Mouse (Mus musculus): ENCODE measurements around the gene Arl6.
A peak's percentile ranks its signal among the peaks of the same experiment; 100 is the strongest.

The Arl6 gene

DNA sequence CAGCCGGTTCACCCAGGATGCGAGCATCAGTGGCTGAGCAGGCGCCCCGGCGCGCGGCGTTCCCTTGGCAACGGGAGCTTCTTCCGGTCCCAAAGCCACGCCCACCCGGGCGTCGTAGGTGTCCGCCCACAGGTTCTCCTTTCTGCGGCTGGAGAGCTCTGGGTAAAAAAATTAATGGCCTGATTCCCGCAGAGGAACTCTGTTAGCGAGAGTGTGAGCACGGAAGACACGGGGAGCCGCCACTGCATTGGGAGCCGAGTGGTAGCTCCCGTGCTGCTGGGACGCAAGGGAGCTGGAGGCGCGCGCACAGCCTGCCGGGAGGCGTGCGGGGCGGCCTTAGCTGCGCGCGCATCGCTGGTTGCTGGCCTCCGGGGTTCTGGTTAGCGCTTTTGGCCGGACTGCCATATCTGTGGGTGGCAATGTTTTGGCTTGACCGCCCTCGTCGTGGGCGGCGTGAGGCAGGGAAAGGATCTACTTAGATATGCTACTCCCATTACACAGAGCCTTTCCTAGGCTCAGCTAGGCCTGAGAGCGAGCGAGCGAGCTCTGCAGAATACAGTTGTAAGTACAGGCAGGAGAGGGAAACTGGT is at the start of gene Arl6:
Gene Arl6, minus strand, starts transcription at position 290 of the 590 bp plus-strand sequence.
- Histone ChIP-seq H3K9me3 (ENCODE audit: low read length) (no peaks in the 10 kb centered on the region), H3K36me3 (ENCODE audit: insufficient read depth, low read length) (no peaks in the 10 kb centered on the region), H3K4me1 (replicated peaks; ENCODE audit: low read depth, low read length) (peaks cover 21% of the 10 kb centered on the region), H3K4me3 (replicated peaks; ENCODE audit: low read length) (peak within 1 kb of the TSS; percentile 88), H3K27me3 (ENCODE audit: insufficient read depth, low read length) (no peaks in the 10 kb centered on the region)
- TF ChIP-seq CTCF (conservative IDR thresholded peaks at IDR 0.05; ENCODE audit: low read length), result no peak
- TF ChIP-seq POU5F1 (IDR thresholded peaks at IDR 0.05; ENCODE audit: borderline replicate concordance, low read length), result no peak
- TF ChIP-seq NANOG (IDR thresholded peaks at IDR 0.05; ENCODE audit: borderline replicate concordance, low read length), result no peak

GRCm38 (mm10) chr16:59685135-59685534 is 45.9 kb upstream of the Arl6 start:
- no peak for TF ChIP-seq NANOG (IDR thresholded peaks at IDR 0.05; ENCODE audit: borderline replicate concordance, low read length)
- no peak for TF ChIP-seq CTCF (conservative IDR thresholded peaks at IDR 0.05; ENCODE audit: low read length)
- TF ChIP-seq POU5F1 (IDR thresholded peaks at IDR 0.05; ENCODE audit: borderline replicate concordance, low read length), result no peak
- Histone ChIP-seq H3K4me1 (replicated peaks; ENCODE audit: low read depth, low read length) (no peaks in the 10 kb centered on the region), H3K36me3 (ENCODE audit: insufficient read depth, low read length) (no peaks in the 10 kb centered on the region), H3K9me3 (ENCODE audit: low read length) (0 out of 2 replicates have a peak, but pooled peaks cover 7% of the 10 kb centered on the region), H3K27me3 (ENCODE audit: insufficient read depth, low read length) (no peaks in the 10 kb centered on the region), H3K4me3 (replicated peaks; ENCODE audit: low read length) (no peak overlapping the region)

DNA sequence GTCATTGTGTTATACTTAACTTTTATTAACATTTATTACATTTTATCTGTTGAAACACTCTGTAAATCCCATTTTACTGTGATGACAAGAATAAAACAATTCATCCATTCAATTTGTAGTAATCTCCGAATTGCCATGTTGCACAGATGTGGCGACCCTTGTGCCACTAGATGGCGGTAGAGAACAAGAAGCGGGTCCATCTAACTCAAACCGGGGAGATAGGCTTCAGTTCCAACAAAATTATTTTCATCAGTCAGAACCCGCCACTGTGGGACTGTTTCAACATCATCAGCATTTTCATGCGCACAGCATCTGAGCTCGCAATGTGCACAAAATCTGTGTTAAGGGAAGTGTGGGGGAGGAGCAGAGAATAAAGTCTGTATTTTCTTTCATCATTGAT is 44.2 kb upstream of the Arl6 start:
- Histone ChIP-seq H3K27me3 (ENCODE audit: insufficient read depth, low read length) (no peaks in the 10 kb centered on the region), H3K36me3 (ENCODE audit: insufficient read depth, low read length) (no peaks in the 10 kb centered on the region), H3K9me3 (ENCODE audit: low read length) (0 out of 2 replicates have a peak, but pooled peaks cover under 1% of the 10 kb centered on the region), H3K4me3 (replicated peaks; ENCODE audit: low read length) (no peak overlapping the region), H3K4me1 (replicated peaks; ENCODE audit: low read depth, low read length) (no peaks in the 10 kb centered on the region)
- TF ChIP-seq CTCF (conservative IDR thresholded peaks at IDR 0.05; ENCODE audit: low read length) (peak; percentile 90), POU5F1 (IDR thresholded peaks at IDR 0.05; ENCODE audit: borderline replicate concordance, low read length) (no peak)

GRCm38 (mm10) chr16:59682216-59682891 is 43.2 kb upstream of the Arl6 start:
- H3K27me3 ChIP-seq (ENCODE audit: insufficient read depth, low read length), result no peaks in the 10 kb centered on the region
- no peak overlapping the region for H3K4me3 ChIP-seq (replicated peaks; ENCODE audit: low read length)
- TF ChIP-seq POU5F1 (IDR thresholded peaks at IDR 0.05; ENCODE audit: borderline replicate concordance, low read length), result no peak
- no peak for TF ChIP-seq CTCF (conservative IDR thresholded peaks at IDR 0.05; ENCODE audit: low read length)
- H3K36me3 ChIP-seq (ENCODE audit: insufficient read depth, low read length), result no peaks in the 10 kb centered on the region
- no peaks in the 10 kb centered on the region for H3K4me1 ChIP-seq (replicated peaks; ENCODE audit: low read depth, low read length)
- H3K9me3 ChIP-seq (ENCODE audit: low read length), result no peaks in the 10 kb centered on the region

DNA sequence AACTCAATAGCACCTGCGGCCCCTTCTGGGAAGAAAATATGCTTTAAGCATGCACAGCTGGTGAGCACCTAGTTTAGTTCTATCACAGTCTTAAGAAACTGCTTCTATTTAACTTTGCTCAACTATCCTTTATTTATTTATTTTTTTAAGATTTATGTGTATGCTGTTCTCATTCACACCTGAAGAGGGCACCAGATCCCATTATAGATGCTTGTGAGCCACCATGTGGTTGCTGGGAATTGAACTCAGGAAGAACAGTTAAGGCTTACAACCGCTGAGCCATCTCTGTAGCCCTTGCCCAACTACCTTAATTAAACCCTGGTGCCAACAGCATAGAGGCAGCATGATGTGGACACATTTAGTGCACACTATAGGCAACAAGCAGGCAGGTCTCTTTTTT is 27.7 kb upstream of the Arl6 start:
- H3K27me3 ChIP-seq (ENCODE audit: insufficient read depth, low read length), result no peaks in the 10 kb centered on the region
- no peaks in the 10 kb centered on the region for H3K4me1 ChIP-seq (replicated peaks; ENCODE audit: low read depth, low read length)
- no peak overlapping the region for H3K4me3 ChIP-seq (replicated peaks; ENCODE audit: low read length)
- H3K9me3 ChIP-seq (ENCODE audit: low read length), result no peaks in the 10 kb centered on the region
- H3K36me3 ChIP-seq (ENCODE audit: insufficient read depth, low read length), result no peaks in the 10 kb centered on the region
- peak; percentile 28 for TF ChIP-seq CTCF (conservative IDR thresholded peaks at IDR 0.05; ENCODE audit: low read length)
- no peak for TF ChIP-seq POU5F1 (IDR thresholded peaks at IDR 0.05; ENCODE audit: borderline replicate concordance, low read length)
- no peak for TF ChIP-seq NANOG (IDR thresholded peaks at IDR 0.05; ENCODE audit: borderline replicate concordance, low read length)

- TF ChIP-seq CTCF (conservative IDR thresholded peaks at IDR 0.05; ENCODE audit: low read length), result no peak
- TF ChIP-seq NANOG (IDR thresholded peaks at IDR 0.05; ENCODE audit: borderline replicate concordance, low read length), result no peak; the same call in 1 of the 2 replicates
- TF ChIP-seq POU5F1 (IDR thresholded peaks at IDR 0.05; ENCODE audit: borderline replicate concordance, low read length), result no peak
- Histone ChIP-seq H3K4me3 (replicated peaks; ENCODE audit: low read length) (no peak overlapping the region), H3K27me3 (ENCODE audit: insufficient read depth, low read length) (no peaks in the 10 kb centered on the region), H3K9me3 (ENCODE audit: low read length) (no peaks in the 10 kb centered on the region; the same call in 1 of the 2 replicates), H3K36me3 (ENCODE audit: insufficient read depth, low read length) (no peaks in the 10 kb centered on the region), H3K4me1 (replicated peaks; ENCODE audit: low read depth, low read length) (peaks cover 23% of the 10 kb centered on the region)
Measured at GRCm38 (mm10) chr16:59643766-59644165, 4.6 kb upstream of the Arl6 start.

DNA sequence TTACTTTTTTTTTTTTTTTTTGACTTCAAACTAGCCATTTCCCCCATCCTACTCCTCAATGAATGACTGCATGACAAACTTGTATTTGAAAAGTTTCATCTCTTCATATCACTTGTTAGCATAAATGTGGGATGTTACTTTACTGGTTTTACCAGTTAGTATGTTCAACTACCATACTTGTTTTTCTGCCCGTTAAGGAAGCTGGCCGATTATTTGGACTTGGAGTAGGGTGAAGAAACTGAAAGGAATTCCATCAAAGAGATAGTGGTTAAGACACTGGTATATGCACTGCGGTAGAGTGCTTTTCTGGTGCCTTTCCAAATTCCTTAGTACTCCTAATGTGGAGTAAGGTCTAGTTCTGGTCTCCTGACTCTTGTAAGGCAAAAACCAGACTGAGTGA is 794 bp upstream of the Arl6 start:
- H3K9me3 ChIP-seq (ENCODE audit: low read length), result no peaks in the 10 kb centered on the region
- H3K36me3 ChIP-seq (ENCODE audit: insufficient read depth, low read length), result no peaks in the 10 kb centered on the region
- H3K27me3 ChIP-seq (ENCODE audit: insufficient read depth, low read length), result no peaks in the 10 kb centered on the region
- H3K4me3 ChIP-seq (replicated peaks; ENCODE audit: low read length), result peak overlapping the region; percentile 88; the same call in 1 of the 2 replicates
- H3K4me1 ChIP-seq (replicated peaks; ENCODE audit: low read depth, low read length), result peaks cover 27% of the 10 kb centered on the region
- TF ChIP-seq POU5F1 (IDR thresholded peaks at IDR 0.05; ENCODE audit: borderline replicate concordance, low read length) (no peak), NANOG (IDR thresholded peaks at IDR 0.05; ENCODE audit: borderline replicate concordance, low read length) (no peak), CTCF (conservative IDR thresholded peaks at IDR 0.05; ENCODE audit: low read length) (no peak)

DNA sequence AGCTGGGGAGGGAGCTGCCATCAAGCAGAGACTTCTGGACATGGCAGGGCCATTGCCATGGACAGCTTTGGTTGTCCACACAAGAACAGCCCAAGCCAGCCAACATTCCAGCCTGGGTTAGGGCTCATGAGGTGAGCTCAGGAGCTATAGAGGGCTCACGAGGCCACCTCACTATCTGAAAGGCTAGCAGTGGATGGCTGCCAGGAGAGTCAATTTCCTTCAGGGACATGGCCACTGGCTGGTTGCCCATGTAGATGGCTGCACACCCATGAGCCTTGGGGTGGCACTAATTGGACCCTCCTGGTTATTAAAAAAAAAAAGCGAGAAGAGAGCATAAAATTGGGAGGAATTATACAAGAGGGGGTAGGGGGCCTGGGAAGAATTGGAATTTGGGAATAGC is 4.6 kb downstream of the Arl6 start:
- TF ChIP-seq NANOG (IDR thresholded peaks at IDR 0.05; ENCODE audit: borderline replicate concordance, low read length), result no peak
- TF ChIP-seq CTCF (conservative IDR thresholded peaks at IDR 0.05; ENCODE audit: low read length), result no peak
- TF ChIP-seq POU5F1 (IDR thresholded peaks at IDR 0.05; ENCODE audit: borderline replicate concordance, low read length), result no peak
- Histone ChIP-seq H3K4me3 (replicated peaks; ENCODE audit: low read length) (no peak overlapping the region), H3K9me3 (ENCODE audit: low read length) (no peaks in the 10 kb centered on the region), H3K27me3 (ENCODE audit: insufficient read depth, low read length) (no peaks in the 10 kb centered on the region), H3K36me3 (ENCODE audit: insufficient read depth, low read length) (peaks cover 9% of the 10 kb centered on the region), H3K4me1 (replicated peaks; ENCODE audit: low read depth, low read length) (peaks cover 4% of the 10 kb centered on the region; the same call in 1 of the 2 replicates)

Data from E14TG2a.4 (cell line).